Mouse (Mus musculus) C2C12 (cell line): ENCODE data around the gene Brd2. TPM values are rescaled to one million over a fixed set of nuclear protein-coding genes. Genes with fewer than 3 reads are reported as not detected.

Source experiments
- H3K27me3 ChIP-seq: one replicate; pipeline ENCODE4 v1.6.1; 2011; ENCODE audit not compliant: control insufficient read depth, insufficient read depth, insufficient read length
- H3K36me3 ChIP-seq: one replicate; pipeline ENCODE4 v1.6.1; 2011; ENCODE audit not compliant: control insufficient read depth, insufficient read depth
- H3K4me3 ChIP-seq: one replicate; pipeline ENCODE4 v1.5.1; 2011; ENCODE audit warnings: mild to moderate bottlenecking, control low read depth; ENCODE audit not compliant: poor library complexity, insufficient read depth, severe bottlenecking
- H3K79me2 ChIP-seq: one replicate; pipeline ENCODE4 v1.6.1; 2011; ENCODE audit not compliant: control insufficient read depth, insufficient read depth
- H3K79me3 ChIP-seq: one replicate; pipeline ENCODE4 v1.6.1; 2011; ENCODE audit warnings: low read depth, control low read depth
- H3ac ChIP-seq: one replicate; pipeline ENCODE3; 2011; ENCODE audit warnings: low read depth; ENCODE audit not compliant: control insufficient read depth, insufficient read length
- CEBPB ChIP-seq: IDR thresholded peaks from one replicate; pipeline ENCODE4 v1.6.1; 2011; ENCODE audit warnings: low read depth, mild to moderate bottlenecking, control low read depth, moderate library complexity
- CTCF ChIP-seq: IDR thresholded peaks from one replicate; pipeline ENCODE4 v1.5.1; 2011; ENCODE audit not compliant: control insufficient read depth, insufficient read depth, insufficient read length
- FOSL1 ChIP-seq: IDR thresholded peaks from one replicate; pipeline ENCODE4 v1.8.0; 2011; ENCODE audit warnings: mild to moderate bottlenecking, low read length; ENCODE audit not compliant: poor library complexity, insufficient read depth, severe bottlenecking
- MAX ChIP-seq: IDR thresholded peaks from one replicate; pipeline ENCODE4 v1.6.1; 2011; ENCODE audit warnings: mild to moderate bottlenecking, control low read depth
- MYOD1 ChIP-seq: IDR thresholded peaks from one replicate; pipeline ENCODE4 v1.6.1; 2011; ENCODE audit warnings: low read depth; ENCODE audit not compliant: control insufficient read depth, insufficient read length
- MYOG ChIP-seq: IDR thresholded peaks from one replicate; pipeline ENCODE4 v1.6.1; 2011; ENCODE audit not compliant: control insufficient read depth, insufficient read length; ENCODE audit errors: extremely low read depth
- USF1 ChIP-seq: IDR thresholded peaks from one replicate; pipeline ENCODE4 v1.6.1; 2011; ENCODE audit warnings: low read depth, mild to moderate bottlenecking, control low read depth, moderate library complexity
- polyA plus RNA-seq: library from polyadenylated mRNA; unstranded; fragments of >200 nt; fragmentation: generic; extraction: Trizol; gene quantifications from one replicate; pipeline ENCODE4 v1.2.1, GENCODE M21; 2012; ENCODE audit warnings: missing spikeins

Brd2 gene
- polyA plus RNA-seq, 1 experiment, result 127 TPM

- H3K27me3 ChIP-seq, result no peaks in the 10 kb centered on the region
- peaks cover 95% of the 10 kb centered on the region for H3K79me2 ChIP-seq
- H3K4me3 ChIP-seq, result peak overlapping the region; percentile 86
- H3K36me3 ChIP-seq, result peaks cover 39% of the 10 kb centered on the region
- peak overlapping the region; percentile 92 for H3ac ChIP-seq
- peaks cover 69% of the 10 kb centered on the region for H3K79me3 ChIP-seq
- no peak for TF ChIP-seq MYOD1
- no peak for TF ChIP-seq MYOG
- TF ChIP-seq CEBPB, result no peak
- TF ChIP-seq USF1, result no peak
- no peak for TF ChIP-seq MAX
- no peak for TF ChIP-seq FOSL1
- no peak for TF ChIP-seq CTCF
Measured at GRCm38 (mm10) chr17:34120180-34120723, 2.2 kb downstream of the Brd2 start.

- H3K4me3 ChIP-seq, result peak within 1 kb of the TSS; percentile 86
- peaks cover 46% of the 10 kb centered on the region for H3K36me3 ChIP-seq
- H3K79me2 ChIP-seq, result peaks cover 95% of the 10 kb centered on the region
- H3K27me3 ChIP-seq, result no peaks in the 10 kb centered on the region
- peaks cover 69% of the 10 kb centered on the region for H3K79me3 ChIP-seq
- TF ChIP-seq MAX (peak; percentile 60), CTCF (no peak)
- peak within 1 kb of the TSS; percentile 96 for H3ac ChIP-seq
Measured at GRCm38 (mm10) chr17:34119249-34120179, 2.9 kb downstream of the Brd2 start, which contains the start of gene H2-DMa. H2-DMa (plus strand) TSS chr17:34119541.

- peak overlapping the region; percentile 96 for H3ac ChIP-seq
- peaks cover 52% of the 10 kb centered on the region for H3K36me3 ChIP-seq
- peaks cover 72% of the 10 kb centered on the region for H3K79me3 ChIP-seq
- peaks cover 95% of the 10 kb centered on the region for H3K79me2 ChIP-seq
- H3K27me3 ChIP-seq, result no peaks in the 10 kb centered on the region
- peak overlapping the region; percentile 86 for H3K4me3 ChIP-seq
- TF ChIP-seq CEBPB (no peak), FOSL1 (no peak), CTCF (no peak), MAX (no peak), MYOG (no peak), USF1 (no peak), MYOD1 (no peak)
Measured at GRCm38 (mm10) chr17:34118873-34119248, 3.6 kb downstream of the Brd2 start.

- Histone ChIP-seq H3K36me3 (peaks cover 58% of the 10 kb centered on the region), H3K27me3 (no peaks in the 10 kb centered on the region), H3K4me3 (peak overlapping the region; percentile 86), H3K79me2 (peaks cover 95% of the 10 kb centered on the region), H3K79me3 (peaks cover 70% of the 10 kb centered on the region), H3ac (peak overlapping the region; percentile 96)
- TF ChIP-seq CEBPB (no peak), FOSL1 (no peak), MAX (no peak), CTCF (no peak), USF1 (no peak), MYOD1 (no peak), MYOG (no peak)
Measured at GRCm38 (mm10) chr17:34118113-34118872, 4.1 kb downstream of the Brd2 start.

GRCm38 (mm10) chr17:34117421-34118112 is 4.9 kb downstream of the Brd2 start:
- Histone ChIP-seq H3K27me3 (no peaks in the 10 kb centered on the region), H3K4me3 (peak overlapping the region; percentile 86), H3K36me3 (peaks cover 65% of the 10 kb centered on the region), H3ac (peak overlapping the region; percentile 96), H3K79me2 (peaks cover 95% of the 10 kb centered on the region), H3K79me3 (peaks cover 65% of the 10 kb centered on the region)
- TF ChIP-seq MYOD1 (no peak), USF1 (peak; percentile 37), MAX (no peak)
